Mouse (Mus musculus) myocyte (in vitro differentiated cells): ENCODE data around the gene Mgat5b. TPM values are rescaled to one million over a fixed set of nuclear protein-coding genes. Genes with fewer than 3 reads are reported as not detected.

Experiments
- H3K27me3 ChIP-seq: one replicate; pipeline ENCODE4 v1.6.1; 2011; ENCODE audit not compliant: control insufficient read depth, insufficient read depth, insufficient read length
- H3K36me3 ChIP-seq: one replicate; pipeline ENCODE4 v1.6.1; 2011; ENCODE audit not compliant: control insufficient read depth, insufficient read depth
- H3K4me2 ChIP-seq: one replicate; pipeline ENCODE4 v1.6.1; 2011; ENCODE audit warnings: low read depth, control low read depth
- H3K4me3 ChIP-seq: one replicate; pipeline ENCODE4 v1.5.1; 2011; ENCODE audit warnings: mild to moderate bottlenecking, control low read depth, moderate library complexity
- H3K79me2 ChIP-seq: one replicate; pipeline ENCODE4 v1.6.1; 2011; ENCODE audit not compliant: control insufficient read depth, insufficient read depth
- H3ac ChIP-seq: one replicate; pipeline ENCODE4 v1.6.1; 2011; ENCODE audit not compliant: control insufficient read depth, insufficient read length
- CEBPB ChIP-seq: IDR thresholded peaks from 2 replicates; pipeline ENCODE4 v1.6.1; 2011; ENCODE audit warnings: mild to moderate bottlenecking, moderate library complexity; ENCODE audit not compliant: poor library complexity, insufficient read depth, severe bottlenecking
- E2F4 ChIP-seq: IDR thresholded peaks from one replicate; pipeline ENCODE4 v1.6.1; 2011; ENCODE audit warnings: mild to moderate bottlenecking, control low read depth, moderate library complexity; ENCODE audit not compliant: insufficient read depth
- MAX ChIP-seq: IDR thresholded peaks from one replicate; pipeline ENCODE4 v1.6.1; 2011; ENCODE audit warnings: low read depth, mild to moderate bottlenecking, control low read depth
- MYOD1 ChIP-seq, 3 experiments: IDR thresholded peaks; one replicate each; pipeline ENCODE4 v1.6.1; 2011; ENCODE audit warnings: control low read depth in 2 of 3, low read depth in 2 of 3, mild to moderate bottlenecking in 2 of 3, moderate library complexity in 1 of 3; ENCODE audit not compliant: insufficient read length in 2 of 3, control insufficient read depth in 1 of 3
- MYOG ChIP-seq, 3 experiments: IDR thresholded peaks; one replicate each; pipeline ENCODE4 v1.6.1; 2011; ENCODE audit warnings: control low read depth in 2 of 3, low read depth in 2 of 3, mild to moderate bottlenecking in 2 of 3; ENCODE audit not compliant: insufficient read length in 2 of 3, control insufficient read depth in 1 of 3, insufficient read depth in 1 of 3
- POLR2A ChIP-seq: IDR thresholded peaks from one replicate; pipeline ENCODE4 v1.6.1; 2011; ENCODE audit warnings: low read depth, mild to moderate bottlenecking, control low read depth, moderate library complexity; ENCODE audit not compliant: insufficient read length
- POLR2AphosphoS2 ChIP-seq: IDR thresholded peaks from one replicate; pipeline ENCODE4 v1.6.1; 2011; ENCODE audit warnings: low read depth, control low read depth; ENCODE audit not compliant: insufficient read length
- REST ChIP-seq: IDR thresholded peaks from one replicate; pipeline ENCODE4 v1.6.1; 2011; ENCODE audit warnings: mild to moderate bottlenecking, control low read depth, moderate library complexity; ENCODE audit not compliant: insufficient read depth, insufficient read length
- SRF ChIP-seq: IDR thresholded peaks from one replicate; pipeline ENCODE4 v1.6.1; 2011; ENCODE audit warnings: low read depth; ENCODE audit not compliant: control insufficient read depth, insufficient read length
- TCF12 ChIP-seq: IDR thresholded peaks from one replicate; pipeline ENCODE4 v1.6.1; 2011; ENCODE audit warnings: mild to moderate bottlenecking, control low read depth; ENCODE audit not compliant: poor library complexity, insufficient read depth, severe bottlenecking
- USF1 ChIP-seq: IDR thresholded peaks from one replicate; pipeline ENCODE4 v1.6.1; 2011; ENCODE audit warnings: low read depth, mild to moderate bottlenecking, control low read depth, moderate library complexity
- polyA plus RNA-seq: library from polyadenylated mRNA; unstranded; fragments of >200 nt; fragmentation: generic; extraction: Trizol; gene quantifications from one replicate; pipeline ENCODE4 v1.2.1, GENCODE M21; 2012; ENCODE audit warnings: missing spikeins

The Mgat5b gene
- polyA plus RNA-seq, 1 experiment: not detected

DNA sequence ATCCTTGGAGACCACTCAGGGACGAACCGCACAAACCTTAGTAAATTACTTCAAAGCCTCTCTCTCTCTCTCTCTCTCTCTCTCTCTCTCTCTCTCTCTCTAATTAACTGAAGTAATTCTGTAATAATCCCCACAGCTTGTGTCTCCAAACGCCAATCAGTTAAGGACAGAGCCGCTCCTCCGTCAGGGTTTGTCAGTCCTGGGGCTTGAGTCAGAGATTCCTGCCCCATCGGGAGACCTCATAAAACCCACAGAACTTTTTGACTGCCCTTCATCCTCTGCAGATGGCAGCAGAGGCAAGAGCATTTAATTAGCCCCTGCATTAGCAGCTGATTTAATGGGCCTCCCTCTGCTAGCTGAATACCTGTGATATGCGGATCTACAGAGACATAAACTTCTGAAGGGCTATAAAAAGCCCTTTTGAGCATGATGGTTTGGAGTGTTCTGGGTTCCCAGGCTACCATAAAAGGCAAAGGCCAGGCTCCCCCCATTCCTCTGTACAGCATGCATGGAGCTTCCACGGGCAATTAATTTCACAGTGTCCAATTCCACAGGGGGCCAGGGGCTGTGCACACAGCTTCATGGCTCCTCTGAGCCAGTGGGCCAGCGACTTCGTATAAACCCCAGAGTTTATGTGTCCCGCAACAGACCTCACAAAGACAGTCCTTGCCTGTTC lies 117.1 kb downstream of the Mgat5b start:
- no peak for TF ChIP-seq E2F4
- no peak for TF ChIP-seq USF1
- TF ChIP-seq POLR2AphosphoS2: no peak
- TF ChIP-seq REST: no peak
- no peak for TF ChIP-seq SRF
- TF ChIP-seq TCF12: no peak
- TF ChIP-seq MAX: no peak
- TF ChIP-seq MYOG (IDR thresholded peaks at IDR 0.05; ENCODE audit: control insufficient read depth in 1 of 3, insufficient read depth in 1 of 3, insufficient read length in 2 of 3, low read depth in 2 of 3): no peak
- no peak for TF ChIP-seq POLR2A
- no peak for TF ChIP-seq MYOD1 (IDR thresholded peaks at IDR 0.05; ENCODE audit: control insufficient read depth in 1 of 3, insufficient read length in 2 of 3, low read depth in 2 of 3)
- no peak for TF ChIP-seq CEBPB
- no peaks in the 10 kb centered on the region for H3K36me3 ChIP-seq
- peaks cover 30% of the 10 kb centered on the region for H3K27me3 ChIP-seq
- no peak overlapping the region for H3K4me2 ChIP-seq
- no peak overlapping the region for H3ac ChIP-seq
- H3K79me2 ChIP-seq: no peaks in the 10 kb centered on the region
- no peak overlapping the region for H3K4me3 ChIP-seq

Other genes starting within 250 kb of the Mgat5b start
- gene St6galnac1, start 143.4 kb upstream of the Mgat5b start, polyA plus RNA-seq: not detected
- gene Mxra7, start 90.8 kb upstream of the Mgat5b start, polyA plus RNA-seq: 126 TPM
- gene Mettl23, start 75.6 kb upstream of the Mgat5b start, polyA plus RNA-seq: 34.0 TPM
- gene Jmjd6, start 75.4 kb upstream of the Mgat5b start, polyA plus RNA-seq: 55.1 TPM
- 40.0 TPM for gene Mfsd11, start 66.4 kb upstream of the Mgat5b start, polyA plus RNA-seq
- 145 TPM for gene Srsf2, start 65.8 kb upstream of the Mgat5b start, polyA plus RNA-seq
- 84.8 TPM for gene Sec14l1, start 196.3 kb downstream of the Mgat5b start, polyA plus RNA-seq